Mouse (Mus musculus): ENCODE results near the gene Olfr1095.

Olfr1095 gene

GRCm38 (mm10) chr2:86851596-86851995, at the start of gene Olfr1095:
Gene Olfr1095, minus strand, starts transcription at chr2:86851696.
- DNase-seq (ENCODE audit: low spot score), result no peak

- no peak for DNase-seq (ENCODE audit: low spot score)
Measured at GRCm38 (mm10) chr2:86892116-86892515, 40.6 kb upstream of the Olfr1095 start, which contains the start of gene Olfr1097. Gene Olfr1097, minus strand, starts transcription at chr2:86892216.

DNA sequence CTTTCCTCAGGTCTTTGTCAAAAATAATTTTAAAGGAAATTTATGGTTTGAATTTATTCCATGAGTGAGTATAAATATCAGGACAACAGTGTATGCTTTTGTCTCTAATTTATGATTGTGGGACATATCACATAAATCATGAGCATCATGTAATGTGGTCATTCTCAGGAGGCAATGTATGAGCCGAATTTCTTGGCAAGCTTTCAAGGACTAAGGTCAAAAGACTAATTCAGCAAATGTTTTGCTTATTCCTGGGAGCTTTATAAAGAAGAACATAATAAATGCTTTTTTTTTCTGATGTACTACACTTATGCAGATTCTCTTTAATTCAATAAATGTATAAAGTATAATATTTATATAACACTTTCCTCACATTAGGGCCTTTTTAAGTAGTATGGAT, 23.2 kb upstream of the Olfr1095 start, which contains the start of gene Gm13723:
Gm13723 (minus strand) TSS at position 101 of the 400 bp plus-strand sequence.
- DNase-seq (ENCODE audit: low spot score), result no peak

- DNase-seq (ENCODE audit: low spot score), result no peak
Measured at GRCm38 (mm10) chr2:86824363-86824762, 27.1 kb downstream of the Olfr1095 start, which contains the start of gene Olfr1094. Gene Olfr1094, plus strand, starts transcription at chr2:86824663.

DNA sequence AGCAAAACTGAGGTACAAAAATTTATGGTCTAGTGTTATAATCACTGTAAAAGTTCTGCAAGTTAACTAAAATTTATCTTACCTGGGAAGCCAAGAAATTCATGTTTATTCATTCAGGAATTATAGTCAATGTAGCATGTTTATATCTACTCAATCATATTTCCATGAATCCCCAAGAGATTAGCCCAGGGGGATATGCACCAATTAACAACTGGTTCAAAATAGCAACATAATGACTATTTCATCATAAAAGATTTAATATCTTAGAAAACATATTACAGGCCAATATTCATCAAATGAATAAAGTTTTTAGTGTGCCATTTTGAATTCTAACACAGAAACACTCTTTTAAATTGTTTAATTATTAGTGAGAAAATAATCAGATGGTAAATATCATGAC, 41.6 kb downstream of the Olfr1095 start, which contains the start of gene Olfr141:
Olfr141 (minus strand) TSS at position 101 of the 400 bp plus-strand sequence.
- DNase-seq (ENCODE audit: low spot score), result no peak

Measured in ovary, postnatal 10 days (tissue).